Mouse (Mus musculus): Measurements from ENCODE around the gene Inha. TPM values are rescaled to one million over a fixed set of nuclear protein-coding genes. Genes with fewer than 3 reads are reported as not detected.

Inha gene
- 3.0 TPM for total RNA-seq (2023)

DNA sequence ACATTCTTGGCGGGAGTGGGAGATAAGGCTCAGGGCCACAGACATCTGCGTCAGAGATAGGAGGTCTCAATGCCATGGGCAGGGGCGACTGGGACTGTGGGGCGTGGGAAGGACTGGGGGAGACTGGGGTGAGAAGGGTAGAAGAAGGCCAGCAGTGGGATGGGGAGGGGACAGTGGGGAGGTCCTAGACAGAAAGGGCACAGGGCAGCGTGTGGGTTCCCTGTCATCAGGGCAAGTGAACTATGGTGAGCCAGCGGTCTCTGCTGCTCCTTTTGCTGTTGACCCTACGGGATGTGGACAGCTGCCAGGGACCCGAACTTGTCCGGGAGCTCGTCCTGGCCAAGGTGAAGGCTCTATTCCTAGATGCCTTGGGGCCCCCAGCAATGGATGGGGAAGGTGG, at the start of gene Inha:
Gene Inha, plus strand, starts transcription at position 72 of the 400 bp plus-strand sequence.

DNA sequence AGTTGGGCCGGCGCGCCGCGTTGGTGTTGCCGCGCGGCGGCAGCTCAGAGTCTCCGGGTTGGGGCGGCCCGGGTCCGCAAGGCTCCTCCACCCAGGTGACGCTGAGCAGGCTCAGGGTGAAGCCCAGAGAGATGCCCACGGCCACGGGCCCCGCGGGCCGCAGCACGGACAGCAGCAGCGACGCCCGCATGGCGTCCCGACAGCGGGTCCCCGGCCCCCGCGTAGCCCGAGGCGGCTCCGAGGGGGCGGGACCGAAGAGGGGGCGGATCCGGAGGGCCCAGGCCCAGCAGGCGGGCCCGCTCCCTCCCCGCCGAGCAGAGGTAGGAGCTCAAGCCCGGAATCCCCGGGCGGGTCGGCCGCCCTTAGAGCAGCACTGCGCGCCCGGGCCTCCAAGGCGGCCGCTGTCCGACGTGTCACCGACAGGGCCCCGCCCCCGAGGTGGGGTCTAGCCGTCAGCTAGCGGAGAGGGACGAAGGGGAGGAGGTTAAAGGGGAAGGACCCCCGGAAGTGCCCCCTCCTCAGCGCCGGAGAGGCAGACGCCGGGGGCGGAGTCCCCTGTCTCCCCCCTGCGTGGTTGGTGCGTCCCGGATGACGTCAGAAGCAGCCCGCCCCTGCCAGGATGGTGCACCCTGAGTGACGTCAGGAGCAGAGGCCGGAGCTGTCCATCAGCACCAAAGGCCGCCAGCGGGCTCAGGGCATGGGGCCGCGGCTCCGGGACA, 27.8 kb upstream of the Inha start, which contains the start of the genes Chpf and Tmem198:
Gene Chpf, minus strand, starts transcription at position 392 of the 719 bp plus-strand sequence.
Gene Tmem198, plus strand, starts transcription at position 617 of the 719 bp plus-strand sequence.

DNA sequence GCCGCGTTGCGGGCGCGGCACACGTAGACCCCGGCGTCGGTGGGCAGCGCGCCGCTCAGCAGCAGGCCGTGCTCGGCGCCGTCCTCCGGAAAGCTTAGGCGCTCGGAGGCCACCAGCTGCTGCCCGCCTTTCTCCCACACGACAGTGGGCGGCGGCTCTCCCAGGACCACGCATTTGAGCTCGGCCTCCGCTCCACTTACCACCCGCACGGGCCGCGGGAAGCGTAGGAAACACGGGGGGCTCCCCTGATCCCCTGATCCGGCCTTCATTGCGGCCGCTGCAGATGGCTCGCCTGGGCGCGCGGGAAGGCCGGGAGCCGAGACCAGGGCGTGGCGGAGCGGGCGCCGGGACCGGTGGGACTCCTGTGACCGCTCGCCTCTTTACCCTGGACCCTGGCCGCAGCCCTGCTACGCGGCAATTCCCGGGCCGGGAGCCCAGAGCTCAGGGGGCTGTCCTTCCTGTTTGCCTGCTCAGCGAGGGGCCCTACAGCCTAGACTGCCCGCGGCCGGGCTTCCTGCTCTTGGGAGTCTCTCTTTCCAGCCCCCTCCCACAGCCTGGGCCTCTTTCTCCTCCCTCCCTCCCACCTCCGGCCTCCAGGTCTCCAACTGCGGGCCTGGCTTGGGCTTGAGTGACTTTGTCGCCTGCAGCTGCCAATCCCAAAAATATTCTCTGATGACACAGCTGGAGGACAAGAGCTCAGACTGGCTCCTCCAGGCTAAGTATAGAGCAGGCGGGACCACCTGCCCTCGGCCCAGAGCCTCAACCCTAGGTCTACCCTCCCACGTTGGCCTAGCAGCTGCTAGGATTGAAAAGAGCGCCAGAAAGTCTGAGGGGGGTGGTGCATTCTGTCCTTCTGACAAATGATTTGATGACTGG, 683 bp upstream of the Inha start, which contains the start of gene Obsl1:
Gene Obsl1, minus strand, starts transcription at position 497 of the 876 bp plus-strand sequence.

DNA sequence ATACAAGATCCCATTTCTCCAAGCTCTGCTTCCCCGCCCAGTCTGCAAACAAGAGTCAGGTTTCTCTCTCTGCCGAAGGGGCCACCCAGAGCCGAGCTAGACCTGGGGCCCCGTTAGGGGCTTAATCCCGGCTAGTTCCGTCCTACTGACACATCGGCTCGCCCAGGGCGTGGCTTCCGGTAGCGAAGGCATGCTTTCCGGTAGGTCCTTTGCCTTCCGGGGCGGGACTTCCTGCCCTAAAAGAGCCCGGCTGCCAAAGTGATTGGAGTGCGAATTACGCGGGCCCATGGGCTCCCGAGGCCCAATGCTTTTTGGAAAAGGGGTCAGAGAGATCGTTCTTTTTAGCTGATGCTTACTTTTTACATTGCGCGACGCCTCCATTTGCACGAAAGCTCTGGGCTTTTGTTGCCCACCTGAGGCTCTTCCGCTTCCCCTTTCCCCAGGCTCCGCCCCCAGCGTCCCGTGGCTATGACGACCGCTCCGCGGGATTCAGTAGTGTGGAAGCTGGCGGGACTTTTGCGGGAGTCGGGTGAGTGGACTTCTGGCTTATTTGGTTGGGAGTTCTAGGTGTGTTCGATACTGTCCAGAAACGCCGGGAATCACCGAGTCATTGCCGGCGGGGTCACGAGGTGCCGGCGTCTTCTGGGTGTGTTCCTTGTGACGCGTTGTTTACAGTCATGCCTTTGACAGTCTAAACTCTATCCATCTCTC, 14.6 kb downstream of the Inha start, which contains the start of gene Stk11ip:
Gene Stk11ip, plus strand, starts transcription at position 209 of the 711 bp plus-strand sequence.

DNA sequence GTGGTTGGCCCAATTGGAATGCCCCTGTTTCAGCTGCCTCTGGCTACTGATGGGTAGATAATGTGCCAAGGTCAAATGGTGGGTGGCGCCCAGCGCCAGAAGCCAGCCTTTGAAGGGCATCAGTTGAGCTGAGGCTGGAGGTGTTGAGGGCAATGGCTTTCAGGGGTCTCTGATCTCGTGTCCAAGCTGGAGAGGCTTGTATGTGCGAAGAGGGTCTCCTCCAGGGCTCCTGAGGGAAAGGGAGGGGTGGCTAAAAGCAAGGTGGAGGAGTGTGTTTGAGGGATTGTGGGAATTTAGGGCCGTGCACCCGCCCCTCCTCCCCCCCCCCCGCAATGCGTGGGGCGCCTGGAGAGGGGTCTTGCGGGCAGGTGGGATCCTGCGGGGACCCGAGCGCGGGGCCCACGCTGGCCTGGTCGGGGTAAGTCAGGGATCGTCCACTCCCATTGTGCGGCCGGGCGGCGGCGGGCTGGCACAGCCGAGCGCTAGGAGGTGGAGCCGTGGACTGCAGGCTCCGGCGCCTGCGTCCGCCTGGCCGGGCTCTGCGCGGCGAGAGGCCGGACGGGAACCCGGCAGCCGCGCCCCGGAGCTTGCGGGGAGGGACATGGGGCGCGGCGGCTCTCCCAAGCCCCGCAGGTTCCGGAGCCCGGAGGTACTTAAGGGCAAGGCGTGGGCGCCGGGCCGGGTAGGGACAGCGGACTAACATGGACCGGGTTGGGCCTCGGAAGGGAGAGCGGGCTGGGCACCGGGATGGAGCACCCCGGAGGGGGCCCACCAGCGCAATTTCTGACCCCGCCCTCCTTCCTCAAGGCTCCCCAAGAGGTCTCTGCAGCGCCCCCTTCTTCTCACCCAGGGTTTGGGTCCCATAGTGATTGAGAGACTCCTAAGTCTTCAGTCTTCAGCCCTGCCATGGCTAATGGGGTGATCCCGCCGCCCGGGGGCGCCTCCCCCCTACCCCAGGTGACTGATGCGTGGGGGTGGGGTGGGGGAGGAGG, 39.4 kb downstream of the Inha start, which contains the start of gene Slc4a3:
Gene Slc4a3, plus strand, starts transcription at position 302 of the 992 bp plus-strand sequence.

Other genes starting within 250 kb of the Inha start
- 0.24 TPM for gene Ptprn, start 242.6 kb upstream of the Inha start, total RNA-seq (2023)
- not detected for gene Resp18, start 228.7 kb upstream of the Inha start, total RNA-seq (2023)
- gene Dnpep, start 189.1 kb upstream of the Inha start, total RNA-seq (2023), result 34.9 TPM
- 0.21 TPM for gene Des, start 146.7 kb upstream of the Inha start, total RNA-seq (2023)
- gene Speg, start 131.8 kb upstream of the Inha start, total RNA-seq (2023), result 0.80 TPM
- 59.5 TPM for gene Gmppa, start 71.1 kb upstream of the Inha start, total RNA-seq (2023)
- gene Asic4, start 56.6 kb upstream of the Inha start, total RNA-seq (2023), result not detected
- 22.0 TPM for gene Chpf, start 27.8 kb upstream of the Inha start, total RNA-seq (2023)
- 3.1 TPM for gene Tmem198, start 27.5 kb upstream of the Inha start, total RNA-seq (2023)
- gene Obsl1, start 625 bp upstream of the Inha start, total RNA-seq (2023), result 5.1 TPM
- 90.9 TPM for gene Stk11ip, start 14.5 kb downstream of the Inha start, total RNA-seq (2023)
- not detected for gene Slc4a3, start 39.2 kb downstream of the Inha start, total RNA-seq (2023)